Mouse (Mus musculus): Measurements from ENCODE around the gene Lck. TPM values are rescaled to one million over a fixed set of nuclear protein-coding genes. Genes with fewer than 3 reads are reported as not detected.

Gene Lck
- polyA plus RNA-seq, 1 experiment from 2014 or later: 10.6 TPM

DNA sequence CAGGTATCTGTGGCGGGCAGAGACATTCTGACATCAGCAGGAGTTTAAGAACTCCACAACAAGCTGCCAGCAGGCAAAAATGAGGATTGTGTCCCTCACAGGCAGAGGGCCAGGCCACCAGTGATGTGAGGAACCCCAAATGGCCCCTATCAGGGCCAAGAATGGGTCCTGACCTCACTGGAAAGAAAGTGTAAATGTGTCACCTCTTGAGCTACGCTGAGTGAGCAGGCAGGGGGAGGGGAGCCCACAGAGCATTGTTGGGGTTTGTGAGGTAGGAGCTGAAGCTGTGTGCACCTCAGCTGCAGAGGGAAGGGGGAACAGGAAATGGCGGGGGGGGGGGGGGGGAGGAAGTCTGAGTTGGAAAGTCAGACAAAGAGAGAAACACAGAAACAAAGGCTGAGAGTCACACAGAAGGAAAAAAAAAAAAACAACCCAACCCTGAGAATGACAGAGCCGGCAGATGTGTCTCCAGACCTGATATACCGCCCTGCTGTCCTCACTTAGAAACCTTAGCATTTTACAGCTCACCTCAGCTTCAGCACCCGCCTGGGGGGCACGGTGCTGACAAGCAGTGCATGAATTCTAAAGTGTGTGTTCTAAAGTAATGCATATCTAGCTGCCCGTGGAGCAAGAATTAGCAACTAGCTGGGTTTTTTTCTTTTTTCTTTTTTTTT, 1.9 kb upstream of the Lck start:
- H3K4me2 ChIP-seq (replicated peaks): no peak overlapping the region
- no peaks in the 10 kb centered on the region for H3K36me3 ChIP-seq (replicated peaks; ENCODE audit: control insufficient read depth, insufficient read depth)
- ATAC-seq (ENCODE audit: low FRiP score): no peak
- no peaks in the 10 kb centered on the region for H3K27me3 ChIP-seq (ENCODE audit: control insufficient read depth, insufficient read depth, low read length)
- H3K4me3 ChIP-seq (replicated peaks; ENCODE audit: low read length): no peak overlapping the region
- no peak overlapping the region for H3K27ac ChIP-seq
- no peak for DNase-seq (ENCODE audit: low spot score)
- no peak overlapping the region for H3K9ac ChIP-seq
- H3K4me1 ChIP-seq (replicated peaks; ENCODE audit: control insufficient read depth, insufficient read depth, low read length): no peaks in the 10 kb centered on the region
- no peaks in the 10 kb centered on the region for H3K9me3 ChIP-seq (ENCODE audit: control insufficient read depth, low read length)
- 59% methylated on average over 7 of the region's 8 CpGs for WGBS

DNA sequence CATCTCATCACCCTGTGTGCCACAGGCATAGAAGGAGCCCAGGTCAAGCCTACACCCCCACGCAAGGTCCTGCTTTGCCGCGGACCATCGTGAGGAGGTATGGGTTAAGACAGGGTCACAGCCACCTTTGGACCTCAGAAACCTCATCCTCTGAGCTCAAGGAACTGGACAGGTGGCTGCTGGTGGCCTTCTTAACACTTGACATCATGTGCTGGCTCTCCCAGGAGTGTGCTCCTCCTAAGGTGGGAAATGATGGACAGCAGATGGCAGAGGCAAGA, 409 bp downstream of the Lck start:
- no peaks in the 10 kb centered on the region for H3K9me3 ChIP-seq (ENCODE audit: control insufficient read depth, low read length)
- no peaks in the 10 kb centered on the region for H3K27me3 ChIP-seq (ENCODE audit: control insufficient read depth, insufficient read depth, low read length)
- H3K9ac ChIP-seq: no peak overlapping the region
- H3K4me3 ChIP-seq (replicated peaks; ENCODE audit: low read length): no peak overlapping the region
- H3K27ac ChIP-seq: no peak overlapping the region
- WGBS: 94% methylated on average over 4 of the region's 4 CpGs
- no peaks in the 10 kb centered on the region for H3K36me3 ChIP-seq (replicated peaks; ENCODE audit: control insufficient read depth, insufficient read depth)
- DNase-seq (ENCODE audit: low spot score) (no peak), ATAC-seq (ENCODE audit: low FRiP score) (no peak)
- no peak overlapping the region for H3K4me2 ChIP-seq (replicated peaks)
- no peaks in the 10 kb centered on the region for H3K4me1 ChIP-seq (replicated peaks; ENCODE audit: control insufficient read depth, insufficient read depth, low read length)

DNA sequence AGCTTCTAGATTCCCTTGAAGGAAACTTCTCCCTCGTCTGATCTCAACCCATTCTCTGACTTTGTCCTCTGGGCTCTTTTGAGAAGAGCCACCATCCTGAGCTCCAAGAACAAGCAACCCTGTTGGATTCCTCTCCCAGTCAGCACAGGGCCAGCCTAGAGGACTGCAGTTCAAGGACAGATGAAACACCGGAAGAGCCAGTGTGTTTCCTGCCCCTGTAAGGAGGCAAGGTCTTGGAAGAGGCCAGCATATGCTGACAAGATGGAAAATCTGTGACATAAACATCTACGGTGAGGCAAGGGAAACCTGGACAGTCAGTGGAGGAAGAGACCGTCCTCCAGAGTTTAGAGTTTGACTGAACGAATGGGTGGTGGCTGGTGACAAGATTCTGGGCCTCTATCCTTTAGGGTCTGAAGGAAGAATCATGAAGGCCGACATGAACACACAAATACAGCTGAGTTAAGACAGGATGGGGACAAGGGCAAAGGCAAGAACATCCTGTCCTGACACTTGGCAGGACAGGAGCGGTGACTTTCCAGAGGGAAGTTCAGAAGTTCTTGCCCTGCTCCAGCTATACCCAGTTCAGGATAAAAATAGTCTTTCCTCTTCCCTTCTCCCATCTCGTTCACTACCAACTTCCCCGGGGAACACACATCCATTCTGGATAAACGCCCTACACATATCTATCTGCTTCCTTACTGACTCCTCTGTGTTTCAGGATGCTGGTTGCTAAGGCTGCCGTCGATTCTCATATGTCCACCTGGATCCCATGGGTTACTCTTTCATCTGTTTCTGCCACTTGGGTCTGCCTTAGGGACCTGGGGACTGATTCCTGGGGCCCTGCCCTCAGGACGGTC, 977 bp downstream of the Lck start:
- DNase-seq (ENCODE audit: low spot score) (no peak), ATAC-seq (ENCODE audit: low FRiP score) (no peak)
- no peaks in the 10 kb centered on the region for H3K4me1 ChIP-seq (replicated peaks; ENCODE audit: control insufficient read depth, insufficient read depth, low read length)
- H3K9me3 ChIP-seq (ENCODE audit: control insufficient read depth, low read length): no peaks in the 10 kb centered on the region
- H3K36me3 ChIP-seq (replicated peaks; ENCODE audit: control insufficient read depth, insufficient read depth): no peaks in the 10 kb centered on the region
- H3K4me2 ChIP-seq (replicated peaks): no peak overlapping the region
- no peaks in the 10 kb centered on the region for H3K27me3 ChIP-seq (ENCODE audit: control insufficient read depth, insufficient read depth, low read length)
- WGBS: 87% methylated on average over 13 of the region's 13 CpGs
- no peak overlapping the region for H3K27ac ChIP-seq
- H3K4me3 ChIP-seq (replicated peaks; ENCODE audit: low read length): no peak overlapping the region
- no peak overlapping the region for H3K9ac ChIP-seq

DNA sequence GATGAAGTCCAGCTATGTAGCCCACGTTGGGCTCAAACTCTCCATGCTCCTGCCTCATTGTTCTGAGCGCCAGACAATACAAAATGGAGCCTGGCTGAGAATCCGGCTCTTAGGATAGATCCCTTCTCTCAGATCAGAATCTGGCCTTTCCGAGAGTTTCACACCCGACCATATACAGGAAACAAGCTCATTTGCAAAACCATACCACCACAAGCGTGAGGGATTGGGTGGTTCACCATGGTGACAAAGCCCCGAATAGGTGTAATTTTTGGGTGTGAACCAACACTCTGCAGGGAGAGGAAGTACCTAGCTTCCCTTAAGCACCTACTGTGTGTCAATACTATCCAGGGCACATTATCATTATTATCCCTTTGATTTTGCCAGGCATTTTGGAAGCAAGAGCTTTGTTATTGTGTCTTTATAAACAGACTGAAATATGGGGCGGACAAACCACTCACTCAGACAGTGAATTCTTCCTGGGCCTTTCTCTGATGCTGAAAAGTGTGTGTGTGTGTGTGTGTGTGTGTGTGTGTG, 1.8 kb downstream of the Lck start:
- 75% methylated on average over 8 of the region's 8 CpGs for WGBS

DNA sequence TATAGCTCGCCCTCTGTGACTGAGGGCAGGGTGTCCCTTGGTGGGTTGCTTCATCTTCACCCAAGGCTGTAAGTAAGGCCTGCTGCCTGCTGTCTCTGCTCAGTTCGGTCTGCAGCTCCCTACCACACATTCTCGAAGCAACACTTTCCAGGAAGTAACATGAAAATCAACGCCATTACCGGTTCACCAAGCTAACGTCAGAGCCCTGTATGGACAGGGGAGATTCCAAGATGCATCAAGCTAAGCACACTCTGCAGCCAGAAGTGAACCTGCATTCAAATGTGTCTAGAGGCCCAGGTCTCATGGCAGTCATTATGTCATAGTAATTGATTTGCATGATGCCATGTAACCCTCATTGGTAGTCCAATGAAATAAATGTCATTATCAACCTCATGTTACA, 3.4 kb downstream of the Lck start:
- no peaks in the 10 kb centered on the region for H3K36me3 ChIP-seq (replicated peaks; ENCODE audit: control insufficient read depth, insufficient read depth)
- no peak overlapping the region for H3K4me3 ChIP-seq (replicated peaks; ENCODE audit: low read length)
- no peak overlapping the region for H3K9ac ChIP-seq
- no peaks in the 10 kb centered on the region for H3K27me3 ChIP-seq (ENCODE audit: control insufficient read depth, insufficient read depth, low read length)
- ATAC-seq (ENCODE audit: low FRiP score) (no peak), DNase-seq (ENCODE audit: low spot score) (no peak)
- H3K4me2 ChIP-seq (replicated peaks): no peak overlapping the region
- no peaks in the 10 kb centered on the region for H3K9me3 ChIP-seq (ENCODE audit: control insufficient read depth, low read length)
- WGBS: 86% methylated on average over 6 of the region's 6 CpGs
- no peak overlapping the region for H3K27ac ChIP-seq
- H3K4me1 ChIP-seq (replicated peaks; ENCODE audit: control insufficient read depth, insufficient read depth, low read length): no peaks in the 10 kb centered on the region

More for the DNA sequence above, 1.8 kb downstream of the Lck start:
- no peaks in the 10 kb centered on the region for H3K9me3 ChIP-seq (ENCODE audit: control insufficient read depth, low read length)
- no peak overlapping the region for H3K4me2 ChIP-seq (replicated peaks)
- DNase-seq (ENCODE audit: low spot score): no peak
- H3K4me1 ChIP-seq (replicated peaks; ENCODE audit: control insufficient read depth, insufficient read depth, low read length): no peaks in the 10 kb centered on the region
- H3K9ac ChIP-seq: no peak overlapping the region
- no peaks in the 10 kb centered on the region for H3K36me3 ChIP-seq (replicated peaks; ENCODE audit: control insufficient read depth, insufficient read depth)
- no peaks in the 10 kb centered on the region for H3K27me3 ChIP-seq (ENCODE audit: control insufficient read depth, insufficient read depth, low read length)
- no peak overlapping the region for H3K4me3 ChIP-seq (replicated peaks; ENCODE audit: low read length)
- ATAC-seq (ENCODE audit: low FRiP score): no peak
- no peak overlapping the region for H3K27ac ChIP-seq

DNA sequence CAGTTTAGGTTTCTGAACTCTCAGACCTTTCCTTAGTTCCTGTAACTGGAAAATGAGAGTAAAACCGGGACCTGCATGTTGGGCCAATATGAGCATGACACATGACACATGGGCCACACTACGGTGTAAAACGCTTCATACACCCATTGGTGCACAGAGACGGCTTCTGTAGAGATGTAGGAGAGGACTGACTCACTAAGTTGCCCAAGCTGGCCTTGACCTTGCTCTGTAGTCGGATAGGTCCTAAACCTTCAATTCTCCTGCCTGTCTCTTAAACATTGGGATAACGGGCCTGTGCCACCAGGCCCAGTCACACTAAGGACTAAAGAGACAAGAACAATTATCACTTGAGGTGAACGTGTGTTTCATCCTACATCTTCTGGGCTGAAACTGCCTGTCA, 5.1 kb downstream of the Lck start:
- H3K27ac ChIP-seq: no peak overlapping the region
- H3K9ac ChIP-seq: no peak overlapping the region
- DNase-seq (ENCODE audit: low spot score) (no peak), ATAC-seq (ENCODE audit: low FRiP score) (no peak)
- H3K4me2 ChIP-seq (replicated peaks): no peak overlapping the region
- H3K36me3 ChIP-seq (replicated peaks; ENCODE audit: control insufficient read depth, insufficient read depth): no peaks in the 10 kb centered on the region
- no peaks in the 10 kb centered on the region for H3K27me3 ChIP-seq (ENCODE audit: control insufficient read depth, insufficient read depth, low read length)
- WGBS: 94% methylated on average over 7 of the region's 7 CpGs
- H3K4me3 ChIP-seq (replicated peaks; ENCODE audit: low read length): no peak overlapping the region
- no peaks in the 10 kb centered on the region for H3K4me1 ChIP-seq (replicated peaks; ENCODE audit: control insufficient read depth, insufficient read depth, low read length)
- no peaks in the 10 kb centered on the region for H3K9me3 ChIP-seq (ENCODE audit: control insufficient read depth, low read length)

DNA sequence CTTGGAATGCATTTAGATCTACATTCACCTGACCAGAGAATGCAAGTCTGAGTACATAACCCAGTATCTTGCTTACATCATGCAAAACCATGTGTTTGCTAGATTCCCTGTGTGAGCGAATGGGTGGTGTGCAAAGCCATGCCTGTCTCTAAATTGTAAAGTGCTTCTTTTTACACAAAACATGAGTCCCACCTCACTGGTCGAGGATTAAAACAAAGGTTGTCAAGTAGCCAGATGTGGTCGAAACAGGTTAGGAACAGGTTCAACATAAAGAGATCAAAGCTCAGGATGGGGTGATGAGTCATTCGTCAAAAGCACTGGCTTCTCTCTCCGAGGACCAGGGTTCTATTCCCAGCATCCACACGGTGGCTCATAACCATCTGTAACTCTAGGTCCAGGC, 8.3 kb downstream of the Lck start:
- no peak for ATAC-seq (ENCODE audit: low FRiP score)
- H3K4me3 ChIP-seq (replicated peaks; ENCODE audit: low read length): no peak overlapping the region
- H3K27me3 ChIP-seq (ENCODE audit: control insufficient read depth, insufficient read depth, low read length): no peaks in the 10 kb centered on the region
- H3K27ac ChIP-seq: no peak overlapping the region
- no peaks in the 10 kb centered on the region for H3K9me3 ChIP-seq (ENCODE audit: control insufficient read depth, low read length)
- WGBS: 85% methylated on average over 6 of the region's 6 CpGs
- no peaks in the 10 kb centered on the region for H3K4me1 ChIP-seq (replicated peaks; ENCODE audit: control insufficient read depth, insufficient read depth, low read length)
- H3K4me2 ChIP-seq (replicated peaks): no peak overlapping the region
- H3K9ac ChIP-seq: no peak overlapping the region
- no peaks in the 10 kb centered on the region for H3K36me3 ChIP-seq (replicated peaks; ENCODE audit: control insufficient read depth, insufficient read depth)
- no peak for DNase-seq (ENCODE audit: low spot score)

GRCm38 (mm10) chr4:129563718-129564117, 9.7 kb downstream of the Lck start:
- DNase-seq (ENCODE audit: low spot score): no peak
- no peak for ATAC-seq (ENCODE audit: low FRiP score)
- H3K4me2 ChIP-seq (replicated peaks): no peak overlapping the region

DNA sequence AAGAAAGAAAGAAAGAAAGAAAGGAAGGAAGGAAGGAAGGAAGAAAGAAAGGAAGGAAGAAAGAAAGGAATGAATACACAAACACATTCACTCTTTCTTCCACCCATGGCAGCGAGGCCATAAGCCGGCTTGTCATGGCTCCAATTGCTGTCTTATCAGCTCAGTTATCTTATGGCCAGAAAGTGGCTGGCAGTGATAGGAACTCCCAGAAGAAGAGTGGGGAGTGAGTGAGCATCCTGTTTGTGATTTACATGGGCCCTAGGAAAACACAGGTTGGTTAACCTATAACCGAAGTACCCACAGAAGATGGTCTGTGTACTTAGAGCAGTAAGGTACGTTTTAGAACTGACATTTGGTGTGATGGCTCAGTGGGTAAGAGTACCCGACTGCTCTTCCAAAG, 12.3 kb downstream of the Lck start:
- Histone ChIP-seq H3K4me2 (replicated peaks) (no peak overlapping the region), H3K27ac (no peak overlapping the region), H3K27me3 (ENCODE audit: control insufficient read depth, insufficient read depth, low read length) (no peaks in the 10 kb centered on the region), H3K36me3 (replicated peaks; ENCODE audit: control insufficient read depth, insufficient read depth) (no peaks in the 10 kb centered on the region), H3K9me3 (ENCODE audit: control insufficient read depth, low read length) (no peaks in the 10 kb centered on the region), H3K4me3 (replicated peaks; ENCODE audit: low read length) (no peak overlapping the region), H3K4me1 (replicated peaks; ENCODE audit: control insufficient read depth, insufficient read depth, low read length) (peaks cover 6% of the 10 kb centered on the region), H3K9ac (no peak overlapping the region)
- WGBS: 91% methylated on average over 5 of the region's 5 CpGs
- DNase-seq (ENCODE audit: low spot score) (no peak), ATAC-seq (ENCODE audit: low FRiP score) (no peak)

More at GRCm38 (mm10) chr4:129563718-129564117, 9.7 kb downstream of the Lck start:
- Histone ChIP-seq H3K4me1 (replicated peaks; ENCODE audit: control insufficient read depth, insufficient read depth, low read length) (no peaks in the 10 kb centered on the region), H3K4me3 (replicated peaks; ENCODE audit: low read length) (no peak overlapping the region), H3K27me3 (ENCODE audit: control insufficient read depth, insufficient read depth, low read length) (no peaks in the 10 kb centered on the region), H3K27ac (no peak overlapping the region), H3K9ac (no peak overlapping the region), H3K9me3 (ENCODE audit: control insufficient read depth, low read length) (no peaks in the 10 kb centered on the region), H3K36me3 (replicated peaks; ENCODE audit: control insufficient read depth, insufficient read depth) (no peaks in the 10 kb centered on the region)
- 70% methylated on average over 8 of the region's 8 CpGs for WGBS
